Mouse (Mus musculus): ENCODE measurements around the gene Sprr2k. TPM values are rescaled to one million over a fixed set of nuclear protein-coding genes. Genes with fewer than 3 reads are reported as not detected.

Sprr2k gene
- not detected in 2 replicates for polyA plus RNA-seq (2014; fragmentation: Nextera tagmentation; extraction: Ambion mirVana)

GRCm38 (mm10) chr3:92432282-92432681, at the start of gene Sprr2k:
TSS of gene Sprr2k (plus strand) at chr3:92432582.
- H3K27ac ChIP-seq (ENCODE audit: low read depth, low read length) = no peak within 1 kb of the TSS
- WGBS = 85% methylated on average over 2 of the region's 2 CpGs
- H3K27me3 ChIP-seq (replicated peaks; ENCODE audit: control insufficient read depth, insufficient read depth, low read length) = no peaks in the 10 kb centered on the region
- no peak within 1 kb of the TSS for H3K4me3 ChIP-seq (ENCODE audit: low read depth, low read length)
- no peak within 1 kb of the TSS for H3K4me2 ChIP-seq (ENCODE audit: low read length)
- H3K36me3 ChIP-seq (ENCODE audit: control insufficient read depth, insufficient read depth, low read length) = no peaks in the 10 kb centered on the region
- 0 out of 2 replicates have a peak, but pooled peaks cover 2% of the 10 kb centered on the region for H3K9me3 ChIP-seq (replicated peaks; ENCODE audit: control insufficient read depth, low read length)
- H3K9ac ChIP-seq (ENCODE audit: low read length) = no peak within 1 kb of the TSS
- ATAC-seq = no peak
- H3K4me1 ChIP-seq (ENCODE audit: control insufficient read depth, insufficient read depth, low read length) = no peaks in the 10 kb centered on the region
- no peak for DNase-seq (ENCODE audit: low spot score)

DNA sequence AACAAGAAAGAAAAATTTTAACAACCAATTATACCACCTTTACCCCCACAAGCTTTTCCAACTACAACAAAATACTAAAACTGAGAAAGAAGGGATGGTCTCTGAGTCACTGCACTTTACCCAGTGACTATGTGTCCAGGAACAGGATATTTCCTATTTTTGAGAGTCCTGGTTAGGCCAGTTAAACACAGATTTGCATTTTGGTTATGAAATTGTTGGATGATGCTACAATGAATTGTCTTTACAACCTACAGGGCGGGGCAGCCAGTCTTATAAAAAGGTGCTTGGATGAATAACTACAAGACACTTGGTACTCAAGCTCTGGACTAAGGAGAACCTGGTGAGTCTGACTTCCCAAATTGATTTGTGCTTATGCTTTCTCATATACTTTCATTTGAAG, 47.0 kb upstream of the Sprr2k start, which contains the start of gene Sprr2h:
TSS of gene Sprr2h (plus strand) at position 301 of the 400 bp plus-strand sequence.
- no peaks in the 10 kb centered on the region for H3K27me3 ChIP-seq (replicated peaks; ENCODE audit: control insufficient read depth, insufficient read depth, low read length)
- H3K4me1 ChIP-seq (ENCODE audit: control insufficient read depth, insufficient read depth, low read length) = no peaks in the 10 kb centered on the region
- WGBS = 83% methylated on average over 1 of the region's 1 CpGs
- ATAC-seq = no peak
- no peak within 1 kb of the TSS for H3K4me3 ChIP-seq (ENCODE audit: low read depth, low read length)
- no peak within 1 kb of the TSS for H3K4me2 ChIP-seq (ENCODE audit: low read length)
- no peaks in the 10 kb centered on the region for H3K9me3 ChIP-seq (replicated peaks; ENCODE audit: control insufficient read depth, low read length)
- DNase-seq (ENCODE audit: low spot score) = no peak
- H3K9ac ChIP-seq (ENCODE audit: low read length) = no peak within 1 kb of the TSS
- no peak within 1 kb of the TSS for H3K27ac ChIP-seq (ENCODE audit: low read depth, low read length)
- no peaks in the 10 kb centered on the region for H3K36me3 ChIP-seq (ENCODE audit: control insufficient read depth, insufficient read depth, low read length)

- WGBS = 51% methylated on average over 1 of the region's 1 CpGs
- ATAC-seq (no peak), DNase-seq (ENCODE audit: low spot score) (peak; percentile 1)
- no peak overlapping the region for H3K4me2 ChIP-seq (ENCODE audit: low read length)
- no peak overlapping the region for H3K27ac ChIP-seq (ENCODE audit: low read depth, low read length)
- no peak overlapping the region for H3K9ac ChIP-seq (ENCODE audit: low read length)
- H3K9me3 ChIP-seq (replicated peaks; ENCODE audit: control insufficient read depth, low read length) = no peaks in the 10 kb centered on the region
- H3K27me3 ChIP-seq (replicated peaks; ENCODE audit: control insufficient read depth, insufficient read depth, low read length) = no peaks in the 10 kb centered on the region
- H3K4me3 ChIP-seq (ENCODE audit: low read depth, low read length) = no peak overlapping the region
- H3K4me1 ChIP-seq (ENCODE audit: control insufficient read depth, insufficient read depth, low read length) = no peaks in the 10 kb centered on the region
- H3K36me3 ChIP-seq (ENCODE audit: control insufficient read depth, insufficient read depth, low read length) = no peaks in the 10 kb centered on the region
These were observed 38.1 kb upstream of the Sprr2k start for GRCm38 (mm10) chr3:92394301-92394700.

GRCm38 (mm10) chr3:92407691-92408090, 24.7 kb upstream of the Sprr2k start, which contains the start of gene Sprr2i:
TSS of gene Sprr2i (plus strand) at chr3:92407991.
- Histone ChIP-seq H3K9ac (ENCODE audit: low read length) (no peak within 1 kb of the TSS), H3K36me3 (ENCODE audit: control insufficient read depth, insufficient read depth, low read length) (no peaks in the 10 kb centered on the region), H3K4me2 (ENCODE audit: low read length) (no peak within 1 kb of the TSS), H3K9me3 (replicated peaks; ENCODE audit: control insufficient read depth, low read length) (no peaks in the 10 kb centered on the region), H3K4me1 (ENCODE audit: control insufficient read depth, insufficient read depth, low read length) (no peaks in the 10 kb centered on the region), H3K4me3 (ENCODE audit: low read depth, low read length) (no peak within 1 kb of the TSS), H3K27me3 (replicated peaks; ENCODE audit: control insufficient read depth, insufficient read depth, low read length) (no peaks in the 10 kb centered on the region), H3K27ac (ENCODE audit: low read depth, low read length) (no peak within 1 kb of the TSS)
- no peak for ATAC-seq
- 88% methylated on average over 2 of the region's 2 CpGs for WGBS
- DNase-seq (ENCODE audit: low spot score) = no peak

DNA sequence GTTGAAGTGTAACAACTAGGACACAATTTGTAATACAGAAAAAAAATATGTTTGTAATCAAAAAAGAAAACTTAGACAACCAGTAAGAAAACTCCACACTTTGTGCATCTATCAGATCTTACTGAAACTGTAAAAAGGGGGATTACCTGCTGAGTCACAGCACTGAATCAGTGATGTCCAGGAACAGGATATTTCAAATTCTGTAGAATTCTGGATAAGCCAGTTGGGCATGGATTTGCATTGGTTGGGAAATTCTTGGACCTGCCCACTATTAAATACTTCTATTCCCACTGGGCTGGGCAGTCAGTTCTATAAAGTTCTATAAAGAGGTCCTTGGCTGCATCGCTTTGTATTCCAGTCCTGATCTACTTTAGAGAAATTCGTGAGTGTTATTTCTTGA, 14.6 kb upstream of the Sprr2k start, which contains the start of gene Sprr2j-ps:
TSS of gene Sprr2j-ps (plus strand) at position 301 of the 400 bp plus-strand sequence.
- WGBS = 91% methylated on average over 2 of the region's 2 CpGs
- H3K36me3 ChIP-seq (ENCODE audit: control insufficient read depth, insufficient read depth, low read length) = no peaks in the 10 kb centered on the region
- no peak within 1 kb of the TSS for H3K4me2 ChIP-seq (ENCODE audit: low read length)
- no peaks in the 10 kb centered on the region for H3K4me1 ChIP-seq (ENCODE audit: control insufficient read depth, insufficient read depth, low read length)
- H3K4me3 ChIP-seq (ENCODE audit: low read depth, low read length) = no peak within 1 kb of the TSS
- ATAC-seq = no peak
- H3K9ac ChIP-seq (ENCODE audit: low read length) = no peak within 1 kb of the TSS
- DNase-seq (ENCODE audit: low spot score) = no peak
- H3K27me3 ChIP-seq (replicated peaks; ENCODE audit: control insufficient read depth, insufficient read depth, low read length) = no peaks in the 10 kb centered on the region
- no peaks in the 10 kb centered on the region for H3K9me3 ChIP-seq (replicated peaks; ENCODE audit: control insufficient read depth, low read length)
- no peak within 1 kb of the TSS for H3K27ac ChIP-seq (ENCODE audit: low read depth, low read length)

DNA sequence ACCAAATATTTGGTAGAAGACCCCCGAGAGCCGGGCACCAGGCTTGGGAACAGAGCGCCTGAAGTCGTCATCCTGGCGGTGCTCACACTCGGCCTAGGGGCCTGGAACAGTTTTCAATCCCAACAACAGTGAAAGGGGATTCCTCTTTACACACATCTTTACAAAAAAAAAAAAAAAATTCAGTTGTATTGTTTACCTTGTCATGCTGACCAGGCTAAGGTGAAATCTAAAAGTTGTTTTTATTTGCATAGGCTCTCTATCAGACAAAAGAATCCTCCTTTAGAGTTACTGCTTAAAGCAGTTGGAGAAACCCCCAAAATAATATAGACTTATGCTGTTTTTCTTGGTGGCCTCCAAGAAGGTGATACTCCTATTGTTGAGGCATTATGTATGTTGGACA, 3.1 kb upstream of the Sprr2k start, which contains the start of gene Gm9774:
TSS of gene Gm9774 (minus strand) at position 101 of the 400 bp plus-strand sequence.
- Histone ChIP-seq H3K4me3 (ENCODE audit: low read depth, low read length) (no peak within 1 kb of the TSS), H3K9me3 (replicated peaks; ENCODE audit: control insufficient read depth, low read length) (0 out of 2 replicates have a peak, but pooled peaks cover 2% of the 10 kb centered on the region), H3K27me3 (replicated peaks; ENCODE audit: control insufficient read depth, insufficient read depth, low read length) (no peaks in the 10 kb centered on the region), H3K27ac (ENCODE audit: low read depth, low read length) (no peak within 1 kb of the TSS), H3K36me3 (ENCODE audit: control insufficient read depth, insufficient read depth, low read length) (no peaks in the 10 kb centered on the region), H3K9ac (ENCODE audit: low read length) (no peak within 1 kb of the TSS), H3K4me2 (ENCODE audit: low read length) (no peak within 1 kb of the TSS), H3K4me1 (ENCODE audit: control insufficient read depth, insufficient read depth, low read length) (no peaks in the 10 kb centered on the region)
- 93% methylated on average over 6 of the region's 6 CpGs for WGBS
- no peak for ATAC-seq
- DNase-seq (ENCODE audit: low spot score) = no peak

DNA sequence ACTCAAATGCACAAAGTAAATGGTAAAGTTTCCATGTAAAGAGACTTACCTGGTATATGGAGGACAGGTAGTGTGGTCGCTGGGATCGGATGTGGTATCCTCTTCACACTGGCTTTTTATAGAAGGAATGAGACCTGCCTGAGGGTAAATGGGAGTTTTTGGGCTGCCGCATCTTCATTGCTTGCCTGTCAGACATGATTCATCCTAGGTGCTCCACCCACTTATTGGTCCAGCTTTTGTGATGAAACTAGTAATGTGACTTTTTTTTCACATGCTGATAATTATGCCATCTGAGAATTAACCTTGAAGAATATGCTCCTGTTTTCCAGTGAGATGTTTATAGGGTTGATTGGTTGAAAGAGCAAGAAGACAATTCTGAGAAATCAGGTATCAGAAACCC, 6.3 kb downstream of the Sprr2k start, which contains the start of gene Sprr1b:
TSS of gene Sprr1b (minus strand) at position 101 of the 400 bp plus-strand sequence.
- WGBS = 93% methylated on average over 3 of the region's 3 CpGs
- Histone ChIP-seq H3K4me1 (ENCODE audit: control insufficient read depth, insufficient read depth, low read length) (no peaks in the 10 kb centered on the region), H3K4me2 (ENCODE audit: low read length) (no peak within 1 kb of the TSS), H3K36me3 (ENCODE audit: control insufficient read depth, insufficient read depth, low read length) (no peaks in the 10 kb centered on the region), H3K27me3 (replicated peaks; ENCODE audit: control insufficient read depth, insufficient read depth, low read length) (no peaks in the 10 kb centered on the region), H3K4me3 (ENCODE audit: low read depth, low read length) (no peak within 1 kb of the TSS), H3K27ac (ENCODE audit: low read depth, low read length) (no peak within 1 kb of the TSS), H3K9me3 (replicated peaks; ENCODE audit: control insufficient read depth, low read length) (no peaks in the 10 kb centered on the region), H3K9ac (ENCODE audit: low read length) (no peak within 1 kb of the TSS)
- DNase-seq (ENCODE audit: low spot score) (no peak), ATAC-seq (no peak)

DNA sequence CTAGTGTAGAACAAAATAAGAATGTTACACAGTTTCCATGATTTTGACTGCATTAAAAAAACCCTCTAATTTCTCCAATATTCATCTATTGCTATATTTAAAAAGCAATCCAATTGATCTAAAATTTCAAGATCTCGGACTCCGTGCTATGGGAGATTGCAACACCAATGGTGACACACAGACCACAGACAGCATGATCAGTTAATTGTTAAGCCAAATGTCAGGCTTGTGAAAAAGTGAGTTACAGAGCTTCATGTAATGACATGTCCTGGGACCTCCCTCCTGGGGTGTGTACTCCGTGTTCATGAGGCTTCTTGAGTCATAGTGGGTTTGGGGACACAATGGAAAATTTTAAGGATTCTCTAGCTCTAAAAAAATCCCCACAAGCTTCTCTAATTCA, 7.8 kb downstream of the Sprr2k start:
- no peaks in the 10 kb centered on the region for H3K9me3 ChIP-seq (replicated peaks; ENCODE audit: control insufficient read depth, low read length)
- H3K9ac ChIP-seq (ENCODE audit: low read length) = no peak overlapping the region
- no peaks in the 10 kb centered on the region for H3K36me3 ChIP-seq (ENCODE audit: control insufficient read depth, insufficient read depth, low read length)
- ATAC-seq = no peak
- no peaks in the 10 kb centered on the region for H3K27me3 ChIP-seq (replicated peaks; ENCODE audit: control insufficient read depth, insufficient read depth, low read length)
- H3K27ac ChIP-seq (ENCODE audit: low read depth, low read length) = no peak overlapping the region
- 91% methylated on average over 3 of the region's 3 CpGs for WGBS
- H3K4me1 ChIP-seq (ENCODE audit: control insufficient read depth, insufficient read depth, low read length) = no peaks in the 10 kb centered on the region
- no peak overlapping the region for H3K4me2 ChIP-seq (ENCODE audit: low read length)
- no peak overlapping the region for H3K4me3 ChIP-seq (ENCODE audit: low read depth, low read length)
- no peak for DNase-seq (ENCODE audit: low spot score)

DNA sequence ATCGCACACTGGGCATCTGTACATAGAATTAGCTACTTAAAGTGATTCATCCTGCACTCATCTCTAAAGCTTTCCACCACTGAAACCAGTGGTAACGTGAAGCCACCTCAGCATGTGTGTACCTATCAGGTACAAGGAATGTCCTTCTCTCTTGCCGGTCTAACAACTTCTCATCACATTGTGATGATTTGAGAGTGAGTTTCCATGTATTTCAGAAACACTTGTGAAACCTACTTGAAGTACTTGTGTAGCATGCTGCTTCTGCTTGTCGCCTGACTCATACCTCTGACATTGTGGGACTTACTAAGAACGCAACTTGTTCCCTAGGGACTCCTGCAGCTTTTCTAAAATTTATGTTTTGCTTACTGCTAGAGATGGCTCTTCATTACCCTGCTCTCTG, 22.8 kb downstream of the Sprr2k start:
- H3K4me3 ChIP-seq (ENCODE audit: low read depth, low read length) = no peak overlapping the region
- no peak overlapping the region for H3K27ac ChIP-seq (ENCODE audit: low read depth, low read length)
- ATAC-seq = no peak
- no peak overlapping the region for H3K4me2 ChIP-seq (ENCODE audit: low read length)
- H3K36me3 ChIP-seq (ENCODE audit: control insufficient read depth, insufficient read depth, low read length) = no peaks in the 10 kb centered on the region
- WGBS = 89% methylated on average over 5 of the region's 5 CpGs
- H3K4me1 ChIP-seq (ENCODE audit: control insufficient read depth, insufficient read depth, low read length) = no peaks in the 10 kb centered on the region
- H3K9me3 ChIP-seq (replicated peaks; ENCODE audit: control insufficient read depth, low read length) = no peaks in the 10 kb centered on the region
- no peaks in the 10 kb centered on the region for H3K27me3 ChIP-seq (replicated peaks; ENCODE audit: control insufficient read depth, insufficient read depth, low read length)
- DNase-seq (ENCODE audit: low spot score) = no peak
- H3K9ac ChIP-seq (ENCODE audit: low read length) = no peak overlapping the region

Data from forebrain, embryonic 14.5 days (tissue).